ENCODE assay signal across 10 mouse cellular contexts in genomic region chr9:16460591-16460990, GRCm38 (mm10). TPM values are rescaled to one million over a fixed set of nuclear protein-coding genes. Genes with fewer than 3 reads are reported as not detected.
"Had no signal": no experiment of that assay in that cellular context is flagged by ENCODE, and none has a peak within 500 bp of the region (broad histone marks: within the 10 kb centered on the region; RNA-seq: fewer than 3 reads in every experiment).

No protein-coding gene starts in this region.

- H3K4me3 ChIP-seq: intestine, embryonic 15.5 days; limb, embryonic 15.5 days; liver, embryonic 12.5 days; myocyte; neural tube, embryonic 15.5 days had no signal

- H3K36me3 ChIP-seq: intestine, embryonic 15.5 days; limb, embryonic 15.5 days; liver, embryonic 12.5 days; neural tube, embryonic 15.5 days had no signal

- H3K27me3 ChIP-seq: intestine, embryonic 15.5 days; limb, embryonic 15.5 days; liver, embryonic 12.5 days; neural tube, embryonic 15.5 days had no signal

- H3K4me1 ChIP-seq: intestine, embryonic 15.5 days; limb, embryonic 15.5 days; liver, embryonic 12.5 days had no signal

- DNase-seq: kidney, adult 18-20 months; kidney, postnatal 14 days; right cerebral cortex, adult 18-20 months; right cerebral cortex, postnatal 25 days; thymus, postnatal 36 days had no signal

- H3K4me2 ChIP-seq: intestine, embryonic 15.5 days; limb, embryonic 15.5 days; liver, embryonic 12.5 days; neural tube, embryonic 15.5 days had no signal

- H3K9me3 ChIP-seq: intestine, embryonic 15.5 days; limb, embryonic 15.5 days; liver, embryonic 12.5 days; neural tube, embryonic 15.5 days had no signal

- H3K9ac ChIP-seq: intestine, embryonic 15.5 days; limb, embryonic 15.5 days; liver, embryonic 12.5 days; neural tube, embryonic 15.5 days had no signal

- ATAC-seq: intestine, embryonic 15.5 days; liver, embryonic 12.5 days had no signal

- H3K27ac ChIP-seq: intestine, embryonic 15.5 days; limb, embryonic 15.5 days; liver, embryonic 12.5 days; neural tube, embryonic 15.5 days had no signal

RNA-seq across cellular contexts. Expression of gene Fat3, which starts 40.5 kb away (rescaled TPM):
- polyA plus RNA-seq: myocyte had no signal
